Mouse (Mus musculus) liver, embryonic 13.5 days (tissue): Measurements from ENCODE around the gene Tmprss5. TPM values are rescaled to one million over a fixed set of nuclear protein-coding genes. Genes with fewer than 3 reads are reported as not detected.

Experiments
- ATAC-seq: fragments of 200-750 bp; cut with Nextera tagmentation; 2 replicates; pipeline ENCODE4 v1.8.0; 2017; ENCODE audit warnings: low read depth, mild to moderate bottlenecking, moderate number of reproducible peaks, moderate library complexity
- DNase-seq: peaks from one replicate; pipeline ENCODE4 v3.0.0; 2022
- H3K27ac ChIP-seq: fragments of 300-500 bp; sonication (generic); 2 replicates; pipeline ENCODE4 v1.5.1; 2015; ENCODE audit warnings: moderate library complexity, mild to moderate bottlenecking, inconsistent platforms
- H3K27me3 ChIP-seq: fragments of 300-500 bp; sonication (generic); 2 replicates; pipeline ENCODE4 v1.6.1; 2015; ENCODE audit warnings: mild to moderate bottlenecking, inconsistent platforms
- H3K36me3 ChIP-seq: fragments of 300-500 bp; sonication (generic); 2 replicates; pipeline ENCODE4 v1.6.1; 2015; ENCODE audit warnings: mild to moderate bottlenecking, inconsistent platforms
- H3K4me1 ChIP-seq: fragments of 300-500 bp; sonication (generic); replicated peaks from 2 replicates; pipeline ENCODE4 v1.6.1; 2015; ENCODE audit warnings: inconsistent platforms
- H3K4me2 ChIP-seq: fragments of 300-500 bp; sonication (generic); 2 replicates; pipeline ENCODE4 v1.6.1; 2015; ENCODE audit warnings: inconsistent platforms, mild to moderate bottlenecking, moderate library complexity
- H3K4me3 ChIP-seq: fragments of 300-500 bp; sonication (generic); replicated peaks from 2 replicates; pipeline ENCODE4 v1.5.1; 2015; ENCODE audit warnings: mild to moderate bottlenecking, inconsistent platforms
- H3K9ac ChIP-seq: fragments of 300-500 bp; sonication (generic); 2 replicates; pipeline ENCODE4 v1.6.1; 2015; ENCODE audit warnings: mild to moderate bottlenecking, inconsistent platforms
- H3K9me3 ChIP-seq: fragments of 300-500 bp; sonication (generic); replicated peaks from 2 replicates; pipeline ENCODE4 v1.6.1; 2016; ENCODE audit warnings: inconsistent platforms
- WGBS: fragments of 180-500 bp; shearing (Covaris S2); methylation state at CpG from one replicate; pipeline ENCODE4 v1.1.7; 2015; ENCODE audit not compliant: insufficient replicate concordance; 5-methylcytosine and 5-hydroxymethylcytosine counted together
- polyA plus RNA-seq: library from polyadenylated mRNA; unstranded; fragments of >200 nt; fragmentation: Nextera tagmentation; extraction: Ambion mirVana; gene quantifications from 2 replicates; pipeline ENCODE4 v1.2.1, GENCODE M21; 2015

Gene Tmprss5
- polyA plus RNA-seq, 1 experiment from 2014 or later, result not detected

DNA sequence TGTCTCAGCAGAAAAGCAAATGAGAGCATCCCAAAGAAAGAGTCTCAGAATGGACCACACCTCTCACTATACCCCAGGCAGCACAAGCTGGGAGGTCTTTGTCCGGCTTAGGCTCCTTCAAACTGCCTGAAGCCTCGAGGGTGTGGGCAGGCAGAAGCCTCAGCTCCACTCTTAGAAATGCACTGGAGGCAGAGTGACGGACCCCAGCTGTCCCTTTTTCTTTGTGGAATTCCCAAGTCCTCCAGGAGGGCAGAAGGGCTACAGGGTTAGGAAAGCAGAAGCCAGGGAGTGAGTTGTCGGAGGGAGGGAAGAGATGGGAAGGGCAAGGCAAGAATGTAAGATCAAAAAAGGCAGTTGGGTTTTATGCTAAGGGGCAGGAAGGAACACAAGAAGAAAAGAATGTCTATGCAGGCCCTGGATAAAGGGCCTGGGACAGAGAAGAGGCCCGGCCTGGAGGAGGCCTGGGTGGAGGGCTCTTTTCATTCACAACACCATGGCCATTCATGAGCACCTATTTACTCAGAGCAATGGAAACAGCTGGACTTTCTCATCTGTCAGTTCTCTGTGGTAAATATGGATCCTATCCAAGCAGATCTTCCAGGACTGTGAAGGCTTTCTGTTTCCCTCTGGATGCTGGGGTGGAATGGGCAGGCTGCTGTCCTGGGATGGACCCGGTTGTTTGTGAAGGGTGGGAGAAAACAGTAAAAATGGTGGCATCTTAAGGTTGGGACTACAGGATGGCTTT, 29.6 kb downstream of the Tmprss5 start:
- DNase-seq (no peak), ATAC-seq (no peak)
- whole genome bisulfite sequencing, result 51% methylated on average over 6 of the region's 6 CpGs
- Histone ChIP-seq H3K27me3 (no peaks in the 10 kb centered on the region), H3K36me3 (no peaks in the 10 kb centered on the region), H3K4me1 (no peaks in the 10 kb centered on the region), H3K9ac (no peak overlapping the region), H3K27ac (no peak overlapping the region), H3K4me3 (no peak overlapping the region), H3K9me3 (no peaks in the 10 kb centered on the region), H3K4me2 (no peak overlapping the region)

DNA sequence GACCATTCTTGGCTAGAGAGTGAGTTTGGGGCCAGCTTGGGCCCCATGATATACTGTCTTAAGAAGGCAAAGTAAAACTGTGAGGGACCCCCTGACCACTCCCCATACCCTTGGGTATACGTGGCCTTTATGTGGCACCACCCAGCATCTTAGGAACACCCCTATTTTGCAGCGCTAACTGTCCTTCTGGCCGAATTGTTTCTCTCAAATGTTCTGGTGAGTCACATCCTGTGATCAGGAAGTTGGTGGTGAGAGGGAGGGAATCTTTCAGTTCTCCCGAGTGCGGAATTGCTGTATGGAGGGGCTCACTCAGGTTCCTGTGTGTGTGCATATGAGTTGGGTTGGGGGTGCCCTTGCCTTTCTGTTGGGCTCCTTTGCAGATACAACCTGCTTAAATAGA, 30.2 kb downstream of the Tmprss5 start:
- DNase-seq (no peak), ATAC-seq (no peak)
- Histone ChIP-seq H3K4me3 (no peak overlapping the region), H3K9me3 (no peaks in the 10 kb centered on the region), H3K9ac (no peak overlapping the region), H3K36me3 (no peaks in the 10 kb centered on the region), H3K4me2 (no peak overlapping the region), H3K4me1 (no peaks in the 10 kb centered on the region), H3K27me3 (no peaks in the 10 kb centered on the region), H3K27ac (no peak overlapping the region)
- 34% methylated on average over 5 of the region's 5 CpGs for WGBS

DNA sequence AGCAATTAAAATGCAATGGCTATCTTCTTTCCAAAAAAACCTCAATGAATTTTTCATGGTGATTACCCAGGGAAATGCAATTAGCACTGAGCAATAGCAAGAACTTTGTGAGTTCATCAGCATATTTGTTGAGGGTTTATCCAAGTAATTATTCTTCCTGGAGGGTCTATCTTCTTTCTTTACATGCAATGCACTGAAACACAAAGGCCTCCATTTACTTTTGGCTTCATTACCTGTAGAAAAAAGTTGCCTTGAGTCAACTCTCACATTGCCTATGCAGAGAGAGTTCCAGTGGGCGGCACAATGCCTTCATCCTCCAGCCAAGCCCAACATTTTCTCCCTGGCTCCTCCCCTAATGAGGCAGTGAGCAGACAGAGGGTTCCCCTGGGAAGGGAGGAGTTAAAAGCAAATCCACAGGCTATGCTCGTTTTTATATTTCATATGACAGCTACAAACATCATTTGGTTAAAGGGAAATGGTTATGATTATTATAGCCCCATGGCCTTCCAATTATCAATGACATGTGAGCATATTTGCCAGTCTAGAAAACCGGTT, 37.3 kb downstream of the Tmprss5 start:
- H3K9ac ChIP-seq, result no peak overlapping the region
- 27% methylated on average over 3 of the region's 3 CpGs for WGBS
- DNase-seq, result no peak

DNA sequence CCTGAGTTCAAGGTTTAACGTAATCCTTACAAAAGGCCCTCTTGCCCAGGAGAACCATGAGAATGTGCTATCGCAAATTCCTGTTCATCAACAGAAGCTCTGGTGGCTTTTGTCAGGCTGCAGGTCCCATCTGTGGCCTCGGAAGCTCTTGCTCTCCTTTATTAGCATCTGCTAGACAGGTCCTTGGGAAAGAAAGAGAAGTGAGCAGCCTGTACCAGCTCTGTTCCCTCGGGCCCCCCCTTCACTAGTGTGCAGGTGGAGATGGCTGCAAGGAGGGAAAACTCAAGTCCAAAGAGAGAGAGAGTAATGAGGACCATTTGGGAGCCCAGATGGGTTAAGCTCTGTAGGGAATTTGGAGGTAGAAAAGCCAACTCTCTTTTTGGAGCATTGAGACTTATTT, 38.7 kb downstream of the Tmprss5 start:
- H3K4me1 ChIP-seq, result no peaks in the 10 kb centered on the region
- H3K4me2 ChIP-seq, result no peak overlapping the region
- no peak overlapping the region for H3K4me3 ChIP-seq
- H3K9ac ChIP-seq, result no peak overlapping the region
- 61% methylated on average over 4 of the region's 4 CpGs for WGBS
- no peaks in the 10 kb centered on the region for H3K9me3 ChIP-seq
- no peak overlapping the region for H3K27ac ChIP-seq
- no peak for DNase-seq
- H3K27me3 ChIP-seq, result no peaks in the 10 kb centered on the region
- no peaks in the 10 kb centered on the region for H3K36me3 ChIP-seq
- ATAC-seq, result no peak

More for the DNA sequence above, 37.3 kb downstream of the Tmprss5 start:
- no peaks in the 10 kb centered on the region for H3K27me3 ChIP-seq
- H3K27ac ChIP-seq, result no peak overlapping the region
- H3K36me3 ChIP-seq, result no peaks in the 10 kb centered on the region
- H3K4me1 ChIP-seq, result no peaks in the 10 kb centered on the region
- no peak overlapping the region for H3K4me2 ChIP-seq
- ATAC-seq, result no peak
- H3K4me3 ChIP-seq, result no peak overlapping the region
- H3K9me3 ChIP-seq, result no peaks in the 10 kb centered on the region

DNA sequence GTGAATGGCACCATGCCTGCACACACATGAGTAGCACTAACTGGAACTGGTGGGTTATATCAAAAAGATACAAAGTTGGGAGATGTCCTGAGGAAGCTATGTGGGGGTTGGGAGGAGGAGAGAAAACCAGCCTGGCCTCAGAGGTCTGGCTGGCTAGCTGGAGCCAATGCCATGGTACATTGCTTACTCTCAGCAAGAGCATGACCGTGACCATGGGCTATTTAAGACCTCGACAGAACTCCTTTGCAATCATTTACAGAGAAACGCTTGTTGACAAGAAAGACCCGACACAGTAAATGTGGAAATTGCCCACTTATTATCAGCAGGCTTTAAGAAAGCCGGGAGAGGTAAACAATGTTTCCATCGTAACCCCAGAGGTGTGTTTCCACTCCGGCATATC, 44.6 kb downstream of the Tmprss5 start:
- H3K4me3 ChIP-seq, result no peak overlapping the region
- H3K4me2 ChIP-seq, result no peak overlapping the region
- H3K9ac ChIP-seq, result no peak overlapping the region
- no peaks in the 10 kb centered on the region for H3K9me3 ChIP-seq
- no peaks in the 10 kb centered on the region for H3K27me3 ChIP-seq
- no peak for DNase-seq
- no peak overlapping the region for H3K27ac ChIP-seq
- 58% methylated on average over 7 of the region's 7 CpGs for WGBS
- no peaks in the 10 kb centered on the region for H3K4me1 ChIP-seq
- no peaks in the 10 kb centered on the region for H3K36me3 ChIP-seq
- ATAC-seq, result no peak

DNA sequence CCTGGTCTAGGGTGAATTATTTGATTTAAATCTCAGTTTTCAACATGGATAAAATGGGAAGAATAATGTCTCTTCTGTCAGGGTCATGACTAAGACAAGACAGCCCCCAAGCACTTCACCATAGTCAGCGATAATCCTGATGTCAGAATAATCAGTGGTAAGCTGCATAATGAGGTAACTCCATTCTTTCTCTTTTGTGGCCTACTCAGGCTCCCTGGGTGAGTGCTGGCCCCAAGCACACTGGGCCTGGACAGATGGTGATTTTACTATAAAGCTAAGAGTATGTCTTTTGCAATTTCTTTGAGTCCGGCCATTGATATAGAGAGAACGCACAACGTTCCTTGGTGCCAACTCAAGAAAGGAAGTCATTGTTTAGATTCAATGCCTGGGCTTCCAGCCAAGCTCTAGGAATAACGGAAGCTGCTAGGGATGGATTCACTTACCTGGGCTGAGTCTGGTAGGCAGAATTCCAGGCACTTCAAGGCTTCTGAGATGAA, 49.5 kb downstream of the Tmprss5 start:
- H3K27ac ChIP-seq, result no peak overlapping the region
- H3K27me3 ChIP-seq, result no peaks in the 10 kb centered on the region
- ATAC-seq (no peak), DNase-seq (no peak)
- H3K4me2 ChIP-seq, result no peak overlapping the region
- no peaks in the 10 kb centered on the region for H3K36me3 ChIP-seq
- no peaks in the 10 kb centered on the region for H3K4me1 ChIP-seq
- 70% methylated on average over 5 of the region's 5 CpGs for WGBS
- H3K9me3 ChIP-seq, result no peaks in the 10 kb centered on the region
- H3K9ac ChIP-seq, result no peak overlapping the region
- H3K4me3 ChIP-seq, result no peak overlapping the region

DNA sequence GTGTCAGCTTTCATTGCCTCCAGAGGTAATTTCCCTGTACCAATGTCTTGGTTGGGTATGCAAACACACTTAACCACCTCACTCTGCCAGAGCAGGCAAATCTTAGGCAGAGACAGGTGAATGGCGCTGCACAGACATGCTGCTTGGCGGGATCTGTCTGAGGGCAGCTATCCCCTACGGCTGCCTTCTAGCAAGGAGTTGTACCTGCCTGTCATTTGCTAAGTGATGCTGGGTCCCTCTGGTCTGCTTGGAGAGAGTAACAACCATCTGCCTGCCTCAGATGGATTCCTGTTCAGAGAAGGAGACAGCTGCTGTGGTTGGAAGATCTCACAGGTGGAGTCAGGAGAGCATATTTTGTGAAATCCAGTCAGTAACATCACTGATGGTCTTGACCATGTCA, 62.8 kb downstream of the Tmprss5 start:
- no peak overlapping the region for H3K27ac ChIP-seq
- ATAC-seq (no peak), DNase-seq (no peak)
- H3K9ac ChIP-seq, result no peak overlapping the region
- H3K9me3 ChIP-seq, result no peaks in the 10 kb centered on the region
- no peak overlapping the region for H3K4me2 ChIP-seq
- H3K36me3 ChIP-seq, result no peaks in the 10 kb centered on the region
- no peak overlapping the region for H3K4me3 ChIP-seq
- no peaks in the 10 kb centered on the region for H3K27me3 ChIP-seq
- WGBS, result 70% methylated on average over 3 of the region's 3 CpGs
- H3K4me1 ChIP-seq, result no peaks in the 10 kb centered on the region

DNA sequence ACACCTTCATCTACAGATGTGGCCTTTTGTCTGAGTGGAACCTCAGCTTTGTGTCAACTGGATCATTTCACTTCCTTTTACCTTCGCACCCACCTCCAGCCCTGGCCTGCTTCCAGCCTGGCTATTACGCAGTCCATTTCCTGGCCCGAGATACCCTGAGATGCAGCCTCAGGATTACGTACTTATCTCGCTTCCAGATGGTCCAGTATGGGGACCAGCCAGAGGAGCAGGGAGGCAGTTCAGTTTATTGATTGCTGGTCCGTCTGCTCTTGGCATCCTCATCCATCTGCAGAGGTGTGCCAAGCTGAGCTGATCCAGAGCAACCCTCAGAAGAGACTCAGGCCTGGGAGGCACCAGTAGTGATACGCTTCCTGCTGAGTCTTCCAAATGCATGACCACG, 64.7 kb downstream of the Tmprss5 start:
- Histone ChIP-seq H3K27me3 (no peaks in the 10 kb centered on the region), H3K9ac (no peak overlapping the region), H3K4me1 (no peaks in the 10 kb centered on the region), H3K9me3 (no peaks in the 10 kb centered on the region), H3K27ac (no peak overlapping the region), H3K4me3 (no peak overlapping the region), H3K36me3 (no peaks in the 10 kb centered on the region), H3K4me2 (no peak overlapping the region)
- DNase-seq, result no peak
- ATAC-seq, result no peak
- WGBS, result 55% methylated on average over 8 of the region's 8 CpGs

DNA sequence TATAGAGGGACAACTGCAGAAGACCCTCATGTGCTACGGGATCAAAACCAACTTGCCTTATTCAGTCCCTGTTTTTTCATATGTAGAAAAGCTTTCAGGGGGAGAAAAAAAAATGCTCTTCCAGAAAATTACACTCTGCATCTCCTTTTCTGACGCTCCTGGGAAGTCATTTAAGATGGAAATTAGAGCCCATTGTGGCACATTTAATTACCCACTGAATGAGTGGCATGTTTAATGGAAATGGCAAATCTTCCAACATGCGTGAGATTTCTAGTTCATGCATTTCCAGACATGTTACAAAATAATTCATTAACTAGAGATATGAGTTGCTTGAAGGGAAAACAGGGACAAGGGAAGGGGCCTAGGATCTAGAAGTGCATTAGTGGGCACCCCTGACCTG, 66.0 kb downstream of the Tmprss5 start:
- ATAC-seq, result no peak
- H3K4me3 ChIP-seq, result no peak overlapping the region
- WGBS, result 52% methylated on average over 3 of the region's 3 CpGs
- H3K27ac ChIP-seq, result no peak overlapping the region
- no peak overlapping the region for H3K4me2 ChIP-seq
- H3K27me3 ChIP-seq, result no peaks in the 10 kb centered on the region
- H3K9me3 ChIP-seq, result no peaks in the 10 kb centered on the region
- H3K4me1 ChIP-seq, result no peaks in the 10 kb centered on the region
- no peak overlapping the region for H3K9ac ChIP-seq
- DNase-seq, result no peak
- H3K36me3 ChIP-seq, result no peaks in the 10 kb centered on the region

Other genes with a start within 250 kb of the Tmprss5 start
- 0.74 and 0.77 TPM in 2 replicates for gene Zbtb16, start 245.0 kb upstream of the Tmprss5 start, polyA plus RNA-seq
- 0.05 TPM in 1 of 2 replicates, not detected in the other for gene Htr3a, start 170.2 kb upstream of the Tmprss5 start, polyA plus RNA-seq
- not detected in 2 replicates for gene Htr3b, start 116.3 kb upstream of the Tmprss5 start, polyA plus RNA-seq
- gene Usp28, start 95.9 kb upstream of the Tmprss5 start, polyA plus RNA-seq, result 4.6 and 6.4 TPM in 2 replicates
- 24.0 and 29.3 TPM in 2 replicates for gene Zw10, start 25.6 kb upstream of the Tmprss5 start, polyA plus RNA-seq
- not detected in 2 replicates for gene Gm4894, start 169.3 kb downstream of the Tmprss5 start, polyA plus RNA-seq